Mouse (Mus musculus): ENCODE measurements around the gene Zfp846. TPM values are rescaled to one million over a fixed set of nuclear protein-coding genes. Genes with fewer than 3 reads are reported as not detected.
"Not testable (repeated sequence)": the region's sequence is repeated elsewhere in the genome, so short reads cannot be mapped to it uniquely, and the experiment has no call there.

Zfp846 gene
- total RNA-seq (2021): 10 to 100 TPM; 12.0 to 13.6 TPM
- long read RNA-seq, experiment 1, full-length matches to known transcripts: 4 of 6 reads
- long read RNA-seq, experiment 1, partial matches to known transcripts: 0 of 6 reads
- long read RNA-seq, experiment 1, other reads (novel, unspliced or antisense): 2 of 6 reads
- long read RNA-seq, experiment 2, full-length matches to known transcripts: 4 of 6 reads
- long read RNA-seq, experiment 2, partial matches to known transcripts: 0 of 6 reads
- long read RNA-seq, experiment 2, other reads (novel, unspliced or antisense): 2 of 6 reads

DNA sequence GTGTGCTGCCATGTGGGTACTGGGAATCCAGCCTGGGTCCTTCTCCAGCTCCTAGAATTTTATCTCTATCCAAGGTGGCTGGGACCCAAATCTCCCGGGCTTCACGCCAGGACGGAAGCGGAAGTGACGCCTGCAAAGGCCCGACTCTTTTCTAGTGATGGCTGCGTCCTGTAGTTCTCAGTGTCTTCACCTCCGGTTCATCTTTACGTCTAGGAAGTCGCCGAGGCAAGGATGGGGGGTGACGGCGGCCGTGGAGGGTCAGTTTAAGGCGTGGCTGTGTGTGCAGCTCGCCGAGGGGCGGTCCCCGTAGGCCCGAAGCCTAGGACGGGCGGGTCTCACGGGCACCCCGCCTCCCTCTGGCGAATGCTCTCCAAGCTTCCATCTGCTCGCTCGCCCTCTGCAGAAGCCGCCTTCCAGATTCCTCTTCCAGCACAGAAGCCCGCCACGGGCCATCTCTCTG lies at the start of gene Zfp846:
Gene Zfp846, plus strand, starts transcription at position 117 of the 460 bp plus-strand sequence.
- peak; percentile 96 to 98 for DNase-seq (ENCODE audit: low spot score in 2 of 2)

- no peak for DNase-seq (ENCODE audit: low spot score in 2 of 2)
Observed at GRCm38 (mm10) chr9:20534326-20534926, 46.7 kb upstream of the Zfp846 start.

GRCm38 (mm10) chr9:20536598-20536997 lies 44.5 kb upstream of the Zfp846 start:
- DNase-seq (ENCODE audit: low spot score in 2 of 2): no peak

GRCm38 (mm10) chr9:20543496-20543895 lies 37.6 kb upstream of the Zfp846 start:
- no peak for DNase-seq (ENCODE audit: low spot score in 2 of 2)

DNA sequence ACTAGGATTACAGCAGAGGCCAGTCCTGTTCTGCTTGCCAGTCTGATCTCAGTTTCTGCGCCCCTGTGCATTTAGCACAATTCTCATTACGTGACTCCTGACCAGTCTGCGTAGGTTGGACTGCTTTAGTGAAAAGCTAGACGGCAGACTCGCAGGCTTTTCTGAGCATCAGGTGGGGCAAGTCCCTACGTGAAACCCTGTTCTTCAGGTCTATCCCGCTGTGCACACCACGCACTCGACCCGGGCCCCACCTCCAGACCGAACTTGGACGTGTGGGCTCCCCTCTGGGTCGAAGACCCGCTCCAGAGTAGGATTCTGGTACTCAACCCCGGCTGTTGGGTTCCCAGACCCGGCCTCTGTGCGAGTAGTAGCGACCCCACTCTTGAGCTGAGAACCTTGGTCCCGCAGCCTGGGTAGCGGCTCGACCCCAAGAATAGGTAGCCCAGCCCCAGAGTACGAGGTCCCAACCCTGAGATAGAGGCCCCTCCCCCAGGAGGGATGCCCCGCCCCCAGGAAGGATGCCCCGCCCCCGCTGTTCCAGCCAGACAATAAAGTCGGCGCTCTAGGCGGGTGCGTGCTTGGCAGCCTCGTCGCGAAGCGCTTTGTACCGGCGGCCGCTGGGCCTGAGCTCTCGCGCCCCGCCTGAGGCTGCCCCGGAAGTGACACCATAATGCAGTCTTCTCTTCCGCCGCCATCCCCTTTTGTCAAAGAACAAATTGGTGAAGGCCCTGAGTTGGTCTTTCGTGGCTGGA lies 36.8 kb upstream of the Zfp846 start:
- peak; percentile 65 to 74 for DNase-seq (ENCODE audit: low spot score in 2 of 2)

DNA sequence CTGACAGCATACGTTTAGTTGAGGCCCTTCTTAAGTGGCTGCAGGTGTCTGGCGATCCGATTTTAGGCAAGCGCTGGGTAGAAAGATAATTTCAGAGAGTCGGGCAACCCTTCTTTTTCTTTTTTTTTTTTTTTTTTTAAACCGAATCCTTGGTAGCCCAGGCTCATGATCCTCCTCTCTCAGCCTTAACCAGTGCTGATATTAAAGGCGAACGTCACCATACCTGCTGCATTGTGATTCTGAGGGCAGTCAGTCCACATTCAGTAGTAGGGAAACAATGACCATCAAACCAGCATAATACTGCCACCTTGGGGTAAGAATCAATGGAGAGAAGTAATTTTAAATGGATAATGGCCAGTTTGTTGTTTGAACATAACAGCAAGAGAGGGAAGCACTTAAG lies 35.9 kb upstream of the Zfp846 start:
- no peak for DNase-seq (ENCODE audit: low spot score in 2 of 2)

- DNase-seq (ENCODE audit: low spot score in 2 of 2): no peak
Observed at GRCm38 (mm10) chr9:20551781-20552275, 29.3 kb upstream of the Zfp846 start.

GRCm38 (mm10) chr9:20552698-20553097 lies 28.4 kb upstream of the Zfp846 start:
- DNase-seq (ENCODE audit: low spot score in 2 of 2): no peak

DNA sequence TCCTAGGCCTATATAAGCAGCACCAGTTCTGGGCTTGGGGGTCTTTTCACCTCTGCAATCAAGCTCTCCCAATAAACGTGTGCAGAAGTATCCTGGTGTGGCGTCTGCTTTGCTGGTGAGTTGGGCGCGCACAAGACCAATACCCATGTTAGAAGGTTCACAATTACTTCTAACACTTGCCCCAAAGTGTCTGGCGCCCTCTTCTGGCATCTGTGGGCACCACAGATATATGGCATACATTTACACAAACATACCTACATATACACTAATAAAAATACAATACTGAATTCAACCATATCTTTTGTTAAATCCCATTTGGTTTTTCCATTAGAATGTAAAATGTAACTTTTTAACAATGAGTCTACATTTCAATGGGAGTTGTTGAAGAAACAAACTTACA lies 18.9 kb upstream of the Zfp846 start:
- no peak for DNase-seq (ENCODE audit: low spot score in 2 of 2)

DNA sequence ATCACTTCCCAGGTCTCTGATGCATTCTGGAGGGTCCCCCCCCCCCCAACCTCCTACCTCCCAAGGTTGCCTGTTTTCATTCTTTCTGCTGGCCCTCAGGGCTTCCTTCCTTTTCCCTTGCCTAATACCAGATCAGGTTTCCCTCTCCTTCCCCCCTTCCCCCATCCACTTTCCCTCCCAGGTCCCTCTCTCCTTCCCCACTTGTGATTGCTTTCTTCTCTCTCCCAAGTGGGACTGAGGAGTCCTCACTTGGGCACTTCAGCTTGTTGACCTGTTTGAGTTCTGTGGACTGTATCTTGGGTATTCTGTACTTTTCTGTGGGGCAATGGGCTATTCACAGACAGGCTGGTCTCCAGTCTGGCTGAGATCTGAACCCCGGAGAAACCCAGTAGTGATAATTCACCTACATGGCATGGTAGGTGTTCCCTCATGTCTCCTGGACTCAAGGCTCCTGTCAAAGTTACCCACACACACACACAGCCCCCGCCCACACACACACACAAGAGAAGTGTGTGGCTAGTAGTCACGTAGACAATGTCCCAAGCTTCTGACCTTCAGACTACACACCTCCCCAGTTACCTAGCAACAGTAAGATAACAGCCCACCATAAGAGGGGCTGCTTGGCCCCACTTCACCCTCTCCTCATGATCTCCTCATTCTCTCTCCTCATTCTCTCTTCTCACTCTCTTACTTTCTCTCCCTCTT lies 15.6 kb upstream of the Zfp846 start:
- DNase-seq (ENCODE audit: low spot score in 2 of 2): not testable (repeated sequence)

GRCm38 (mm10) chr9:20571060-20571459 lies 10.0 kb upstream of the Zfp846 start:
- no peak for DNase-seq (ENCODE audit: low spot score in 2 of 2)

- DNase-seq (ENCODE audit: low spot score in 2 of 2): no peak
Observed at GRCm38 (mm10) chr9:20576591-20576990, 4.5 kb upstream of the Zfp846 start.

DNA sequence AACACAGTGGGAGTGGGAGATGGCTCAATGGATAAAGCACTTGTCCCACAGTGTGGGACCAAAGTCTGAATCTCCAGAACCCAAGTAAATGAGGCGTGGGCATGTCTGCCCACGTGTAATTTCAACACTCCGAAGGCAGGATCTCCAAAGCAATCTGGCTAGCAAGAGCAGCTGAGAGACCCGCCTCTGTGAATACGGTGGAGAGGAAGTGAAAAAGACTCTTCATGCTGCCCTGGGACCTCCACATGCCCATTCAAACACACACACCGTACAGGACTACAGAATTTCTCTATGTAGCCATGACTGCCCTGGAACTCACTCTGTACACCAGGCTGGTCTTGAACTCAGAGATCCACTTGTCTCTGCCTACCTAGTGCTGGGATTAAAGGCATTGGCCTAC lies 20.2 kb downstream of the Zfp846 start:
- DNase-seq (ENCODE audit: low spot score in 2 of 2): no peak

DNA sequence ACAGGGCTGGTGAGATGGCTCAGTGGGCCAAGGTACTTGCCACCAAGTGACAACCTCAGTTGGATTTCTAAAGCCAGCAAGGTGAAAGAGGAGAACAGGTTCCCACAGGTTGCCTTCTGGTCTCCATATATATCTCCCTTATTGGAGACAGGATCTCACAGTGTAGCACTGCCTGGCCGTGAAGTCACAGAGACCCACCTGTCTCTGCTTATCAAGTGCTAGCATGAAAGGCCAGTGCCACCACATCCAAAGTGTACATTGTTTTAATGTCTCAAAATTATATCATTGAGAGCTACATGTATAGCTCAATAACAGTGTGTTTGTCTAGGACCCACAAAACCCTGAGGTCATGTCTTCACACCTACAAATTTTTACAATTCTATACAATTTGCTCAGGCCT lies 25.2 kb downstream of the Zfp846 start:
- DNase-seq (ENCODE audit: low spot score in 2 of 2): no peak

GRCm38 (mm10) chr9:20607100-20607974 lies 26.2 kb downstream of the Zfp846 start:
- peak; percentile 67 to 73 for DNase-seq (ENCODE audit: low spot score in 2 of 2)

DNA sequence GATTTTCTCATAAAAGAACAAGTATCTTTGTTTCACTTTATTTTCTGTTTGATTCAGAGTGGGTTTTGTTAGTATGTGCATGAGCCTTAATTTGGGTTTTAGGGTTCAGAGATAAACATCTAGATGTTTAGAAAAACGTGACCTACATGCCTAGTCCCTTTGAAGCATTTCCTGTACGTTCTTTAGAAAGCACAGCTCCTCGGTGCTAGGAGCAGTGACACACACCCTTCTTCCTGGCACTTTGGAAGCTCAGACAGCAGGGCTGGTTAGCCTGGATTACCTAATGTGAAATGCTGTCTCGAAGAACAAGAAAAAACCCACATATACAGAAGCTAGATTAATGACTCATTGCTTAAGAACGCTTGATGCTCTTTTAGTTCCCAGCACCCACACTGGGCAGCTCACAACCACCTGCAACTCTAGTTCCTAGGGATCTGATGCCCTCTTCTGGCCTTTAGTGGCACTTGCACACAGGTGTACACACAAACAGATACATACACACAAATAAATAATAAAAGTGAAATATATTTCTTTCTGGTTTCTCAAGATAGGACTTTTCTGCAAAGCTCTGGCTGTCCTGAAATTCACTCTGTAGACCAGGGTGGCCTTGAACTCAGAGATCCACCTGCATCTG lies 28.9 kb downstream of the Zfp846 start:
- DNase-seq (ENCODE audit: low spot score in 2 of 2): no peak

- DNase-seq (ENCODE audit: low spot score in 2 of 2): no peak
Observed at GRCm38 (mm10) chr9:20611976-20612375, 30.9 kb downstream of the Zfp846 start.

DNA sequence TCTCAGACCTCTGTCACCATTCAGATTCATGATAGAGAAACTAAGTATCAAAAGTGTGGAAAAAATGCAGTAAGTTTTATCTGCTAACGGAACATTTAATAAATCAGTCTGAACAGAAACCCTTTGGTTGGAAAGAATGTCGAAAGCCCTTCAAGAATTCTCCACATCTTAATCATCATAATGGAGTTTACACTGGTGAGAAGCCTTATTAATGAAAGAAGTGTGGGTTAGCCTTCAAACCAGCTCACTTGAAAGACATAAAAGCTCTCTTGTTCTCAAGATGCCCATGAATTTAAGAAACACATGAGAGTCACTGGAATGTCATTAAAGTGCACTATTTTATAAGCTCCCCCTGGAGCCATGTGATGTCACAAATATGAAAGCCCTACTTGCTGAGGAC lies 35.6 kb downstream of the Zfp846 start:
- DNase-seq (ENCODE audit: low spot score in 2 of 2): no peak

GRCm38 (mm10) chr9:20631332-20631731 lies 50.2 kb downstream of the Zfp846 start:
- DNase-seq (ENCODE audit: low spot score in 2 of 2): no peak

GRCm38 (mm10) chr9:20635676-20636075 lies 54.6 kb downstream of the Zfp846 start:
- DNase-seq (ENCODE audit: low spot score in 2 of 2): not testable (repeated sequence)
